Mouse (Mus musculus) embryo, embryonic 10.5 days (tissue): Measurements from ENCODE around the gene Stpg4.
A peak's percentile ranks its signal among the peaks of the same experiment; 100 is the strongest.

Experiments
- DNase-seq: peaks from one replicate; pipeline ENCODE4 v3.0.0-alpha.2; 2015; ENCODE audit warnings: low spot score

Stpg4 gene

DNA sequence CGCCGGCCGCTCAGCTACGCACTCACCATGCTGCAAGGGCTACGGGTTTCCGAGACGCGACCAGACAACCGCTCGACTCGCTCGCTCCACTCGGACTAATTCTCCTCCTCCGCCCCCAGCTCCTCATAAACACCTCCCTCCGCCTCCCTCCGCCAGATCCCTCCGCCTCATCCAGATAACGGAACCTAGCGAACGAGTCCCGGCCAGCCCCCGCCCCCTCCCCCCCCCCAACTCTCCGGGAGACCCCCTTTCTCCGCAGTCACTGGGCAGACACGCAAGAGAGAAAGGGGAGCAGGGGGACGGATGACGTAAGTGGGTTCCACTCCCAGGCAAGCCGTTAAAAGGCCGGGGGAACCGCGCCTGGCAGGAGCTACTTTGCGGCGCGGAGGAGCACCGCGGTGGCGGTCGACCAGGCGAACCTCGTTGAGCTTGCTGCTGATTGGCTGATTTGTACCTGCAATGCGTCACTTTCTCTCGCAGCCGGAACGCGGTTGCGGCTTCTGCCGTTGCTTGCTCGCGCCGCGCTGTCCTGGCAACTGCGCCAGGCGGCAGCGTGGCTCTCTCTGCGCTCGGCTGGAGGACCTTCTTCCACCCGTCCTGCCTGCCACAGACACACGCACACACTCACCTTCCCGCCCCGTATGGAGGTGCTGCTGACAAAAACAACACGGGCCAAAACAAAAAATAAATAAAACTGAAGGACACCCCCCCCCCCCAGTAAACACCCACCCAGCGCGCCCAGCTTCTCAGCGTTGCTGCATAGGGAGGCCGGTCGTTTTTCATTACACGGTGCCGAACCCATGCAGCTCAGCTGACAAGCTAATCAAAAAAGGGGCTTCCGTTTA lies 19.4 kb upstream of the Stpg4 start, which contains the start of gene Calm2:
TSS of gene Calm2 (minus strand) at position 169 of the 845 bp plus-strand sequence.
- DNase-seq = peak; percentile 98

GRCm38 (mm10) chr17:87445917-87446766 lies 18.6 kb upstream of the Stpg4 start:
- DNase-seq = peak; percentile 80

DNA sequence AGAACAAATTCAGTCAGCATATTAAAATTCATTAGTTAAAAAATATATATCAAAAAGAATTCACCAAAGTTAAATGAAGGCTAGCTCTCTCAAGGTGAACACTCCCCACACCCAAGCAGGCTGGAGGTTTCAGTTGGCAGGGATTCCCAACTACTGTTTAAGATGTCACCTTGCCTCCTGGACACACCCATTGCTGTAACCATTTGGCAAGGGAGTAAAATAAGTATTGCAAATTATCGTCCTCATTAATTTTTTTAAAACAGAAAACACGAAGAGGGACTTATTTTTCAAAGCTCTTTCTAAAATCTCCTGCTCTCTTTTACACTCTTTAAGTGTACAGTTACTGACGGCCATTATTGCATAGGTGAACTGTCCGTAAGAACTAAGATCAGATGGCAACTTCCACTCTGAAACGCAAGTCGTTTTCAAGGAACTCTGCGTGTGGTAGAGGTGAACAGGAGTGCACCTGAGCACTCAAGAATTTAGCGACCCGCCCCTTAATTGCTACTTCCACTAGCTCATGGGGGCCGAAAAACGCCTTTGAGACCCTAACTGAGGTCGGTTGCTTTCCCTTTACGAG lies 17.9 kb upstream of the Stpg4 start:
- no peak for DNase-seq

DNA sequence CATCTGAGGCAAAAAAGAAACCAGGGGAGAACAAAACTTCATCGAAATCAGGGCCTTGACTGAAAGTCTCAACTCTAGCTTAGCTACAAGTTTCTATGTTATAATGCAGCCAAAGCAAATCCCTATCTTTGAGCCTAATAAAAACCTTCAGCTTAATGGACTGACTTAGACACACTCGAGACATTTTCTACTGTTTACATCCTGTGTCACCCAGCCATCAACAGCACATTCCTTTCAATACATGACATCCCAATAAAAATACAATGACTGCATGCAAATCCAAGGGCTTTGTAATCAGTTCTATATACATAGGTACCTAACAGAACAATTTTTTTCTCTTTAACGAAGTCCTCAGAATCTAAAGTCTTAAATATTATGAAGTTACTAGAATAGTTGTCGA lies 17.2 kb upstream of the Stpg4 start:
- DNase-seq = no peak

DNA sequence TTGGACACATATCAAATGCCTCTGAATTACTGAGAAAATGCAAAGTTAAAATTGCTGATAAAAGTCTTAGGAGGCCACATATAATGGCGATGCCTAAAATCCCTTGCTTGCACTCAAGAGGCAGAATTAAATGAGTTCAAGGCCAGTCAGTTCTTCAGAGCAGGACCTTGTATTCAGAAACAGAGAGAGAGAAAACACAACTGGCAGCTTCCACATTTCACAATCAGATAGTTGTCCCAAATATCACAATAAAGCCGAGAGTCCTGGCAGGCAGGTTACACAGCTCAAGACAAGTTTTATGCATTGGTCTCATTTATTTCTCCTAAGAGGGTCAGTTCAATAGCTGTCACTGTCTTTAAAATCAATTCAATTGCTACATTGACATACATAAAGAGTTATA lies 14.0 kb upstream of the Stpg4 start:
- no peak for DNase-seq

DNA sequence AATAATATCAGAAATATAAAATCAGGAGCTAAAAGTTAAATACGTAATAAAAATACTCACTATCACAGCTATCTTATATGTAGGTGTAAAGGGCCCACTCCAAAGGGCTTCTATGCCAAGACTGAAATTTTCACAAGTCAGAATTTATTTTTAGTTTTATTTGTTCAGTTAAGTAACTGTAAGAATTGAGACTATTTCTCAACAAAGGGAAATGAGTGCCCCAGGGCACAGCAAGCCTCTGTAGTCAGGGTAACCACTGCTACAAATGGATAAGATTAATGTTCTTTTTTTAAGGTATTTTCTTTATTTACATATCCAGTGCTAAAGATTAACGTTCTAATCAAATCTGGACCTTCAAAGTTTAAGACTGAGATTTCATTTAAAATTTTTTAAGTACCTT lies 11.9 kb upstream of the Stpg4 start:
- DNase-seq = no peak

DNA sequence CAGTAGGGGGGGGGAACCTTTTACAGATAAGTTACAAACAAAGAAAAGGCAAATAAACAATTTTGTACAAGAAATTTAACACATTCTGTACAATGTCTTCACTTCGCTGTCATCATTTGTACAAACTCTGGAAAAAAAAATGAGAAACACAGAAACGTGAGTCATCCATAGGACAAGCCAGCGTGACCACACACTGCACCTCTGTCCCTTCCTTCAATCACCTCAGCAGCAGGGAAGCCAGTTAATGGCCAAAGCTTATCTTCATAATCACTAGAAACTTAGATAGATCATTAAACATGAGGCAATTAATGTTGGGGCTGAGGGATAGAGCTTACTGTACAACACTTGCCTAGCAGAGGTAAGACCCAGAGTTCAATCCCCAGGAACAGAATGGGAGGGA lies 6.4 kb upstream of the Stpg4 start:
- DNase-seq = no peak

GRCm38 (mm10) chr17:87432743-87433142 lies 5.2 kb upstream of the Stpg4 start:
- DNase-seq = no peak

DNA sequence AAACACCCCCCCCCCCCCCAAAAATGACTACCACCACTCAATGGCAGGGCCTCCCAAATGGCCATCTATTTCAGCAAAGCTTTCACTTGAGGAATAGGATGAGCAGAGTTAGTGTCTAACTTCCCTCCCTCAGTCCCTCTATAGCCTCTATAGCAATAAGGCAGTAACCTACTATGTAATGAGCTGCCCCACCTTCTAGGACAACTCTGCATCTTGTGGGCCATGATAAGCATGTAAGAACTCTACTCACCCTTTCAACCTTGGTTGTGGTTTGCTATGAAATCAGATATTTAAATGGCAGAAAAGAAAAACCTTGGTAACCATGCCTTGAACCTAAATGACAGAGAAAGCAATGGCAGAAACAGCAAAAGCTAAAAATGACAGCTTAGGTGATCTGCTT lies 4.8 kb upstream of the Stpg4 start:
- no peak for DNase-seq

GRCm38 (mm10) chr17:87429431-87429830 lies 1.9 kb upstream of the Stpg4 start:
- no peak for DNase-seq

DNA sequence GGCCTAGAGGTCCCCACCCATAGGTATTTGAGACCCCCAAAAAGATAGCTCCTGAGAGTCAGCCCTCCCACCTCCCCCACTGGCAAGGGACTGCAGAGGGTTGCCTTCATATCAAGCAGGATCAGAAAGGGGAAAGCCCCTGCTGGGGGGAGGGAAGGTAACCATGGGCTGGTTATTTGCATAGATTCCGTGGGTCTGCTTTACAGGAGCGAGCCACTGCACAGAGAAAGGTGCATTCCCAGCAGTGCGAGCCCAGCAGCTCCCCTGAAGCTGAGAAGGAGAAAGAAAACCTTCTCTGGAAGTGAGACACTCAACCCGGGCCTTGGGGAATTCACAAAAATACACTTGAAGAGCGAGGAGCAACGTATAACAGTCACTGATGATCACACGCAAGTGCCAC lies 9.5 kb downstream of the Stpg4 start:
- DNase-seq = no peak

GRCm38 (mm10) chr17:87406646-87407045 lies 20.9 kb downstream of the Stpg4 start:
- DNase-seq = no peak

GRCm38 (mm10) chr17:87405576-87405975 lies 22.0 kb downstream of the Stpg4 start:
- DNase-seq = no peak

DNA sequence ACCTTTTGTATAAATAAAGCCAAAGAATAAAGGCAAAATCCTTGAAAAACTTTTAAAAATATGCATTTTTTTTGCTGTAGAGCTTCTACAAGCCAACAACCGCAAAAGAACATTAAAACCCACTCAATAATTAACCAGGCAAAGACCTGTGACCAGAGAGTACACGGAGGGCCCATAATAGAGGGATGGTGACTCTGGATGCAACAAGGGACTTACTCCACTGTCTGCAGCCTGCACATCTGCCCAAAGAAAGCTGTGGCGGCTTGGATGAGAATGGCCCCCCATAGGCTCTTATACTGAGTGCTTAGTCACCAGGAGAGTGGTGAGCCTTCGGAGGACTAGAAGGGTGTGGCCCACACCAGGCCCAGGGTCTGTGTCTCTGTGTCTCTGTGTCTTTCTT lies 24.1 kb downstream of the Stpg4 start:
- DNase-seq = no peak

DNA sequence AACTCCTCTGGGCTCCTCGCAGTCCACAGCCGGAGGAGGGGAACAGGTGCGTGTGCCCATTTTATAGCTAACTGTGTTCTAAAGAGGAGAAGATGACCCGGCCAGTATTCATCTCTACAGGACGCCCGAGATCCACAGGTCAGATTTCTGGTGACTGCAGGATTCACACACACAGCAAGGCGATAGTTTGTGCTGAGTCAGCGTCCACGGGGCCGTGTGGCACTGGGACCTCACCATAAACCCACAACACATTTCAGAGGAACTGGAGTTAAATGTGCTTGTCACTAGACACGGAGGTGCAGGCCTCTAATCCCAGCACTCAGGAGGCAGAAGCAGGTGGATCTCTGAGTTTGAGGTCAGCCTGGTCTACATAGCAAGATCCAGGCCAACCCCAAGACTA lies 25.1 kb downstream of the Stpg4 start:
- DNase-seq = no peak

- DNase-seq = no peak
These were observed 30.5 kb downstream of the Stpg4 start for GRCm38 (mm10) chr17:87397088-87397487.

- no peak for DNase-seq
These were observed 36.3 kb downstream of the Stpg4 start for GRCm38 (mm10) chr17:87391242-87391641.

DNA sequence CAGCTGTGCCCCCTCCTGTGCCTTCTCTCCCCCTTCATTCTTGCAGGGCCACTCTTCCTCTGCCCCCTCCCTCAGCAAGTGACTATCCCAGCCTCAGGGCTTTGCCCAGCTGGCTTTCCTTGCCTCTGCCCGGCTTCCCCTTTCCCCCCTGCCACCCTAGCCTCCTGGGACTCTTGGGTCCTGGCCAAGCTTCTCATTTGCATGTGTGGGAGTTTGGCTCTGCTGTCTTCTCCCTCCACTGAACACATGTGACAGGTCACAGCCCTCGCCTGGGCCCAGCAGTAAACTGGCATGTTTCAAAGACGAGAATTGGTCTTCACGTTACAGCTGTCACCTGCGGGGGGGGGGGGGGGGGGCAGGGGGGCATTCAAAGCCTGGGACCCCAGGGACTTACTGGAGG lies 40.5 kb downstream of the Stpg4 start:
- no peak for DNase-seq

GRCm38 (mm10) chr17:87385835-87386234 lies 41.7 kb downstream of the Stpg4 start:
- DNase-seq = no peak

DNA sequence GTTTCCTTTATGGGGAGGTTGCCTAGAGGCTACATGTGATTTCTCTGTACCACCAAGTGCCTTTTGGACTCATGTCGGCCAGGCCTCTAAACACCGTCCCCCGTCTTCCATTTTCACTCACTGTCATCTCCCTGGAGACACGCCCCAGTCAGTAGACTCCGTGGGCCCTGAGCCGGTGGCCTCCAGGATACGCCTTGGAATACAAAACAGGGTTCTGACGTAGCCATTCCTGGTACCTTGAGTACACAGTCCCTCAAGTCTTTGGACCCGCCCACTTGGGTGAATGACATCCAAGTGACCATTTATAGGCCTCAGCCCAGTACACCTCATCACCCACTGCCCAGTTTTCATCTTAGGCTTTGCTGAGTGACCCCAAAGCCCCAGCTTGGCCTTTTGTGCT lies 46.9 kb downstream of the Stpg4 start:
- no peak for DNase-seq

DNA sequence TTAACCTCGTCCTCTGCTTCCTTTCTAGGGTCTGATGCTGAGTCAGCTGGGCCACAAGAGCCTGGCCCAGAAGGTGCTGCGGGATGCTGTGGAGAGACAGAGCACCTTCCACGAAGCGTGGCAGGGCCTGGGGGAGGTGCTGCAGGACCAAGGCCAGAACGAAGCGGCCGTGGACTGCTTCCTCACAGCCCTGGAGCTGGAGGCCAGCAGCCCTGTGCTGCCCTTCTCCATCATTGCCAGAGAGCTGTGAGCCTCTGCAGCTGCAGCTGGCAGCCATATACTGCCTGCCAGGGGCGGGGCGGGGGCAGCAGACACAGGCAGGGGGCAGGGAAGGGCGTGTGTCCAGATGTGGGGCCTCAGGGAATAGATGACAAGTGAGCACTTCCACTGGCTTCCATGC lies 47.7 kb downstream of the Stpg4 start:
- DNase-seq = no peak

DNA sequence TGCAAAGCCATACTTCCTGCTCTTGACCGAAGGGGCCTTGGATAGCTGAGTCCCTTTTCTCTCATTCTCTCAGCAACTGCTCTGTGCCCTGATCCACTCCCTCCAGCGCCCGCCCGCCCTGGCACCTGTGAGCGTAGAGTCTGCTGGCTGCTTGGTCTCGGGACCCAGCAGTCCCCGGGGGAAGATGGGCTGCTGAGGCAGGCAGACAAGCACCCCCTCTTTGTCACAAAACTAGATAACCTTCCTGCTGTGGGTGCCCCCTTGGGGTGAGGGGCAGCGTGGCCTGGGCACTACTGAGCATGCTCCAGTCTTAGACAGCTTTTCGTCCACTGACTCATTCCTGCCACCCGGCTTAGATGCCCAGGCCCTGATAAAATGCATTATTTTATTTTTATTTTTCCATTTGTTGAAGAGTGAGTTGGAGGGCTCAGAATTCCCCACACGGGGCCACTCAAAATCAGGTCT lies 48.3 kb downstream of the Stpg4 start:
- no peak for DNase-seq
